Mouse (Mus musculus) liver, adult (tissue): ENCODE results near the gene Mybpc3.

Experiments
- GATA4 ChIP-seq: IDR thresholded peaks from 2 replicates; pipeline ENCODE4 v1.6.1; 2014; ENCODE audit warnings: mild to moderate bottlenecking, low read length; ENCODE audit not compliant: insufficient replicate concordance

Gene Mybpc3

GRCm38 (mm10) chr2:91163532-91163931 is 45.6 kb downstream of the Mybpc3 start:
- TF ChIP-seq GATA4 = no peak

GRCm38 (mm10) chr2:91164991-91165390 is 47.0 kb downstream of the Mybpc3 start:
- TF ChIP-seq GATA4 = no peak

DNA sequence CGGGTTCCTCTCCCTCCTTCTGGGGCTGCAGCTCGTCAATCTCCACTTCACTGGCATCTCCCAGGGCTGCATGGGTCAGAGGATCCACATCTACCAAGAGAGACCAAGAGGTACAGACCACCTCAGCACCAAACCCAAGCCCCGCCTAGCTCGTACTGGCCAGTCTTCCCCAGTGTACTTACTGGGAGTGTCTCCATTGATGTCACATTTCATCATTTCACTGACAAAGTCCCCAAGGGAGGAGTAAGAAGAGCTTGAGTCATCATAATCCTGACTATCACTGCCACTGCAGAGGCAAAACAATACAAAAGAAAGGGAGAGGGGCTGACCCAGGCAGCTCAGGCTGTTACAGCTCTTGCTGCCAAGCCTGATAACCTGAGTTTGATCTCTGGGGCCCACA is 49.7 kb downstream of the Mybpc3 start:
- no peak for TF ChIP-seq GATA4

DNA sequence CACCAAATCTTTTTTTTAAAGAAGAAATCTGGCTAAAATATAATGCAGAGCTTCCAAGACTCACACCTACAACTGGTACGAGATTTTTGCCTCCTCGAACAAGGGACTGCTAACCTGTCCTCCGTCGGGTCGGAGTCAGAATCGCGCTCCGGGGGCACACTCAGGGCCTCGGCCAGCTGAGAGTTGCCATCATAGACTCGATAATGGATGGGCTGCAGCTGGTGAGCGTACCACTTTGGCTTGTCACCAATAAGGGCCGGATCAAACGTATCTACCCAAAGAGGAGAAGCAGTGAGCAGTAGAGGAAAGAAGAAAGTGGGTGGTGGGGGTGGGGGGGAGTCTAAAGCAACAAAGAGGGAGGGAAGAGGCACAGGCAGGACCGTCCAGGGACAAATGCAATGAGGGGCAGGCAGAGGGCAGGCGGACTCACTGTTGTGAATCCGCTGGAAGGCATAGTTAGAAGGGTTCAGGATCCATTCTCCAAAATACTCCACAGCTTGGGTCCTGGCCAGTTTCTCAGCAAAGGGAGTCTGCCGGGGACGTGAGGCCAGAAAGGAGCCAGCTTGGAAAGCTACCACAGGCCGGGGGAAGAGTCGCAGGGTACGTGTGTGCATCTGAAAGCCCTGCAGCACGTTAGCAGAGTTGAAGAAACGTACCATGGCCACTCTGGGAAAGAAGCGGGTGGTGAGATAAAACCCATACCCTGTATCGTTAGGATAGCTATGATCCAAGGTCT is 51.8 kb downstream of the Mybpc3 start:
- no peak for TF ChIP-seq GATA4

GRCm38 (mm10) chr2:91175490-91175889 is 57.5 kb downstream of the Mybpc3 start:
- TF ChIP-seq GATA4 = no peak

DNA sequence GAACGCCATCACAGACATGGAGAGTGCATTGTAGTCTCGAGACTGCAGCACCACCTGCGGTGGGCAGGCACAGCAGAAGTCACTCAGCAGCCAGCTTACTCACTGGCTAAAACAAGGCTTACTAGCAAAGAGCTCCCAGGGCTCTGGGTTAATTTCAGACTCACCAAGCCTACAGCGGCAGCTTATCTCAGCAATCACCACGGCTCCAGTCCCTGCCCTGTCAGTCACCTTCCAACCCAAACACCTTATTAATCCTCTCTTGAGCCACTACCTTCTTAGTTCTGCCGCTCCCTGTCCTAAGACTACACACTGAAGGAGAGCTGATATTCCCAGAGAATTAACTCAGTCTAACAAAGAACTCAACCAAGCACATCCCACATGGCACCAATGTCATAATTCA is 58.3 kb downstream of the Mybpc3 start:
- no peak for TF ChIP-seq GATA4

DNA sequence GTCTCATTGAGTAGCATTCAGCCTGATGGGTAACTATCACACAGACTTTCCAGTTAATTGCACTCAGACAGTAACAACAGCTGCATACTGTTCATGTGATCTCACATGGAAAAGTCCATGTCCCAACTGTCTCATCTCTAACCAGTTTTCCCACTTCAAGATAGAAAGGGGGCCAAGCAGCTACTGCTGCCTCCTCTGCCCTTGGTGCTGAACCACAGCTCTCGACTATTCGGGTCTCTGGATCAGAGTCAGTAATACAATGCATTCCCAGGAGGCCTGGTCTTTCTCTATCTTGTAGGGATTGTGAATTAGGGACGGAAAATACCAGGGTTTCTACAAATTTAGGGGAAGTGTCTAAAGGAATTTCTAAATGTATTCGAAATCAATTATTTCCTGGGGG is 61.9 kb downstream of the Mybpc3 start:
- TF ChIP-seq GATA4 = no peak

GRCm38 (mm10) chr2:91180706-91181105 is 62.8 kb downstream of the Mybpc3 start:
- no peak for TF ChIP-seq GATA4

DNA sequence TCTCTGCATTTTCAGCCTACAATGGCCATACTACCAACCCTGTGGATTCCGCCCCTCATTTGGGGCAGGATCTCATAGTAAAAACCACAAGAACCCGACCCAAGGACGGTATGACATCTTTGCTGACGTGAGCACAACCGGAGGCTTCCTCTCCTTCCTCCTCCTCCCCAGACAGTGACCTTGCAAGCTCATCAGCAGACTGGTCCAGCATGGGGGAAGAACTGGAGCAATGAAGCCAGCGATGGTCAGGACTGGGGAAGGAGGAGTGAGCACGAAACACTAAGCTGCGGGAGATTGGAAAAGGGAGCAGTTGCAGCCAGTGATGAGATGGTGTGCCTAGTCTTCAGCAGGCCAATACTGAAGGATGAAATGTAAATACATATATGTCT is 64.1 kb downstream of the Mybpc3 start:
- TF ChIP-seq GATA4 = no peak

DNA sequence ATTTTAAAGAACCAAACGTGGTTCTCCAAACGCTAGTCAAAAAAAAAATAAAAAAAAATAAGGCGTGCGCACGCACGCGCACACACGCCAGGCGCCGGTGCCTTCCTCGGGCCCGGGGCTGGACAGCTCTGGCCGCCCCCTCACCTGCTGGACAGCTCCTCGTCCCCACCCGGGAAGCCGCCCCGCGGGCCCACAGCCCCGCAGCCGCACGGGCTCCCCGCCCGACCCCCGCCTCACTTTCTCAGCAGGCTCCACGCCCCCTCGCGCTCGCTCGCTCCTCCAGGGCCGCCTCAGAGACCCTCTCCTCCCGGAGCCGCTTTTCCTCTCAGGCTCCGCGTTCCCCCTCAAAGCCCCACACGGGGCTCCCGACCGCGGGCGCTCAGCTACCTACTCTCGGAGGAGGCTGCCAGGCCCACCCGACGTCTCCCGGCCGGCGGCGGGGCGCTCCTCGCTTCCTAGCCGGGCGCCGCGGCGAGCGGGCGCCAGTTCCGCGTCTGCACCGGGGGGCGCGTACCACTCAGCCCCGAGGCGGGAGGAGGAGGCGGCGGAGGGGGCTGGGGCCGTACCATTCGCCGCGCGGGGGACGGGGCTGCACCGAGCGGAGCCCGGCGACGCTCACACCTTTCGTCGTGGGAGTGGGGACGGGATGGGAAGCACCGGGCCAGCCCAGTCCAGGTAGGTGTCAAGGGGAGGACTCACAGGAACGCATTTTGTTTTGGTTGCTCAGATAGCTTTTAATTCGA is 64.6 kb downstream of the Mybpc3 start:
- TF ChIP-seq GATA4 = no peak

DNA sequence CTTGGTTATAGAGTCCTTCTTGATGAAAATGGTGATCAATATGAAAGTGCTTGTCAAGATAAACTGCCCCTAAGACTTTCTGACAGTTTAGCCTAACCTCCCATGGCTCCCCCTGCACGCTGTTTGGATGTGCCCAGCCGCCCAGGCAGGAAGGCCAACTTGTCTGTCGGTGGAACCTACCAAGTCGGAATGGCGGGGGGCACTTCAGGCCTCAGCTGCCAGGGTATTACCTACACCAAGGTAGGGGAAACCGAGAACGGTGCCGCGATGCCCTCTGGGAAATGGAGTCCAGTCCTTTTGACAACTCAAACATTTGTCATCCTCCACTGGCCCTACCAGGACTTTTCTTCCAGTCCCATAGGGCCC is 65.2 kb downstream of the Mybpc3 start:
- TF ChIP-seq GATA4 = no peak

- TF ChIP-seq GATA4 = no peak
These were observed 65.9 kb downstream of the Mybpc3 start, which contains the start of gene Madd for GRCm38 (mm10) chr2:91183711-91184405. TSS of gene Madd (minus strand) at chr2:91183837.
